Mouse (Mus musculus): ENCODE results near the gene Olfr1270. TPM values are rescaled to one million over a fixed set of nuclear protein-coding genes. Genes with fewer than 3 reads are reported as not detected.

The Olfr1270 gene
- polyA plus RNA-seq, 1 experiment from 2014 or later, result not detected

Other genes with a start within 250 kb of the Olfr1270 start
- gene Olfr1258, start 225.8 kb downstream of the Olfr1270 start, polyA plus RNA-seq (2015; fragmentation: Nextera tagmentation; extraction: Ambion mirVana), result not detected in 2 replicates
- gene Olfr1259, start 204.4 kb downstream of the Olfr1270 start, polyA plus RNA-seq (2015; fragmentation: Nextera tagmentation; extraction: Ambion mirVana), result not detected in 2 replicates
- gene Olfr1260, start 178.8 kb downstream of the Olfr1270 start, polyA plus RNA-seq (2015; fragmentation: Nextera tagmentation; extraction: Ambion mirVana), result not detected in 2 replicates
- gene Olfr1261, start 161.9 kb downstream of the Olfr1270 start, polyA plus RNA-seq (2015; fragmentation: Nextera tagmentation; extraction: Ambion mirVana), result not detected in 2 replicates
- gene Olfr1262, start 152.9 kb downstream of the Olfr1270 start, polyA plus RNA-seq (2015; fragmentation: Nextera tagmentation; extraction: Ambion mirVana), result not detected in 2 replicates
- gene Olfr1263, start 141.0 kb downstream of the Olfr1270 start, polyA plus RNA-seq (2015; fragmentation: Nextera tagmentation; extraction: Ambion mirVana), result not detected in 2 replicates
- not detected in 2 replicates for gene Olfr1264, start 127.5 kb downstream of the Olfr1270 start, polyA plus RNA-seq (2015; fragmentation: Nextera tagmentation; extraction: Ambion mirVana)
- not detected in 2 replicates for gene Olfr1265, start 117.8 kb downstream of the Olfr1270 start, polyA plus RNA-seq (2015; fragmentation: Nextera tagmentation; extraction: Ambion mirVana)
- gene Olfr140, start 89.5 kb downstream of the Olfr1270 start, polyA plus RNA-seq (2015; fragmentation: Nextera tagmentation; extraction: Ambion mirVana), result not detected in 2 replicates
- not detected in 2 replicates for gene Olfr1269, start 31.7 kb downstream of the Olfr1270 start, polyA plus RNA-seq (2015; fragmentation: Nextera tagmentation; extraction: Ambion mirVana)
- gene Olfr32, start 10.8 kb downstream of the Olfr1270 start, polyA plus RNA-seq (2015; fragmentation: Nextera tagmentation; extraction: Ambion mirVana), result 0.19 TPM in 1 of 2 replicates, not detected in the other
- gene Olfr1506, start 71.4 kb upstream of the Olfr1270 start, polyA plus RNA-seq (2015; fragmentation: Nextera tagmentation; extraction: Ambion mirVana), result not detected in 2 replicates
- not detected in 2 replicates for gene Olfr142, start 104.5 kb upstream of the Olfr1270 start, polyA plus RNA-seq (2015; fragmentation: Nextera tagmentation; extraction: Ambion mirVana)
- not detected in 2 replicates for gene Olfr1271, start 117.9 kb upstream of the Olfr1270 start, polyA plus RNA-seq (2015; fragmentation: Nextera tagmentation; extraction: Ambion mirVana)
- not detected in 2 replicates for gene Olfr1272, start 139.8 kb upstream of the Olfr1270 start, polyA plus RNA-seq (2015; fragmentation: Nextera tagmentation; extraction: Ambion mirVana)
- not detected in 2 replicates for gene Gm13769, start 169.1 kb upstream of the Olfr1270 start, polyA plus RNA-seq (2015; fragmentation: Nextera tagmentation; extraction: Ambion mirVana)
- not detected in 2 replicates for gene Olfr1274-ps, start 245.6 kb upstream of the Olfr1270 start, polyA plus RNA-seq (2015; fragmentation: Nextera tagmentation; extraction: Ambion mirVana)